Mouse (Mus musculus): Measurements from ENCODE around the gene 4930550C14Rik.

4930550C14Rik gene

GRCm38 (mm10) chr9:53404753-53405722, 2.9 kb downstream of the 4930550C14Rik start:
- DNase-seq = peak; percentile 55 to 70

GRCm38 (mm10) chr9:53408548-53408947, 6.4 kb downstream of the 4930550C14Rik start:
- no peak for DNase-seq

- DNase-seq = no peak
Observed at GRCm38 (mm10) chr9:53408953-53409361, 6.8 kb downstream of the 4930550C14Rik start.

- no peak for DNase-seq
Observed at GRCm38 (mm10) chr9:53409427-53409826, 7.3 kb downstream of the 4930550C14Rik start.

- DNase-seq = no peak
Observed at GRCm38 (mm10) chr9:53422133-53422896, 20.2 kb downstream of the 4930550C14Rik start.

- DNase-seq = no peak
Observed at GRCm38 (mm10) chr9:53426726-53427125, 24.6 kb downstream of the 4930550C14Rik start.

- DNase-seq = no peak
Observed at GRCm38 (mm10) chr9:53427638-53428037, 25.5 kb downstream of the 4930550C14Rik start.

- DNase-seq = no peak
Observed at GRCm38 (mm10) chr9:53435830-53436570, 33.9 kb downstream of the 4930550C14Rik start.

- DNase-seq = no peak
Observed at GRCm38 (mm10) chr9:53450609-53451008, 48.5 kb downstream of the 4930550C14Rik start.

GRCm38 (mm10) chr9:53452038-53452437, 49.9 kb downstream of the 4930550C14Rik start:
- DNase-seq = no peak

- DNase-seq = no peak
Observed at GRCm38 (mm10) chr9:53472806-53473518, 70.8 kb downstream of the 4930550C14Rik start.
